Mouse (Mus musculus): ENCODE measurements around the gene a. TPM values are rescaled to one million over a fixed set of nuclear protein-coding genes. Genes with fewer than 3 reads are reported as not detected.

a gene
- polyA plus RNA-seq, 1 experiment = not detected

DNA sequence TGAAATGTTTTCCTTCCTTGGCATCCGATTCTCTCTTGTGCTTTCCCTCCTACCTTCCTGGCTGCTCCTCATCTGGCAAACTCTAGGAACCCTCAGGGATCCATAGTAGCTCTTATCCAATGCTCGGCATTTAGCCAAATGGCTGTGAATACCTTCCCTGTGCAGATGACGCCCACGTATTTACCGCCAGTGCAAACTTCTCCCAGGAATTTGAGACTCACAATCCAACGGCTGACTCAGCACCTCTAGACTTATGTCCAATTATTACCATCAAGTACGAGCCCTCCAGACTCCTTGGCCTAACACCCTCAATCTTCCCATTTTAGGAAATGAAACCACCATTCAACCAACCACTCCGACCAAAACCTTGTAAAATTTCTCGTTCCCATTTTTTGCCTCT is 279.8 kb downstream of the a start:
- H3K4me1 ChIP-seq (ENCODE audit: control insufficient read depth, insufficient read depth, low read length) = peaks cover 10% of the 10 kb centered on the region
- no peak overlapping the region for H3K27ac ChIP-seq (ENCODE audit: insufficient read depth, low read depth, low read length)
- no peak for TF ChIP-seq CTCF (IDR thresholded peaks at IDR 0.05; ENCODE audit: insufficient read depth, low read depth, low read length)
- no peak for TF ChIP-seq POLR2A (IDR thresholded peaks at IDR 0.05; ENCODE audit: insufficient read depth, low read depth, low read length)
- no peak overlapping the region for H3K4me3 ChIP-seq (ENCODE audit: insufficient read depth, low read depth, low read length)
- WGBS = 69% methylated on average over 9 of the region's 9 CpGs

DNA sequence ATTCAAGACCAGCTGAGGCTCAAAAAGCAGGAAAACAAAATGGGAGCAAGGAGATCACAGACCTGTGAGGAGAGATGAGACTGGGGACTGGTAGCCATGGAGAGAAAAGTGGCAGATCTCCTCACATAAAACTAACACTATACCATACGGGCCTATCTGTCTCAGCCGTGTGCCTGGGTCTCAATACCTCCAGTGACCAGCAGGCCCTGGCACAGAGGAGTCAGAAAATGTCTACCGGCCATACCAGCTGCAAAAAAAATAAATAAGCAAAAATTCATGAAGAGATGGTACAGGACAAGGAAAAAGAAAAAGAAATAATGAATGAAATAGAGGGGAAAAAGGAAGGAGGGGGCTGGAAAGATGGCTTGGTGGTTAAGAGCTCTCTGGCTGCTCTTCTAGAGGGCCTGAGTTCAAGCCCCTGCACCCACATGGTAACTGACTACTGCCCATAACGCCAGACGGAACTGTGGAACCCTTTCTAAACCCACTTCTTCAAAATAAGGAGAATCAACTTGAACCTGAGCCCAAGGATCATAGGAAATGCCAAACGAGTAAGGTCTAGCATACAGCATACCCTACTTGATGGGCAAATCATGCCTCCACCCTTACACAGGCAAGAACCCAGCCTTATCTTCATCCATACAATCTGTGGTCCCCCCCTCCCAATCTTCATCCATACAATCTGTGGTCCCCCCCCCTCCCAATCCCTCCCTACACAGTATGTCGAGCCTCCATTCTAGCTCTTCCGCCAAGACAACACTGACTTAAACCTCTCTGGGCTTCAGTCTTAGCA is 281.3 kb downstream of the a start:
- H3K27ac ChIP-seq (ENCODE audit: insufficient read depth, low read depth, low read length) = no peak overlapping the region
- TF ChIP-seq CTCF (IDR thresholded peaks at IDR 0.05; ENCODE audit: insufficient read depth, low read depth, low read length) = no peak
- no peak for TF ChIP-seq POLR2A (IDR thresholded peaks at IDR 0.05; ENCODE audit: insufficient read depth, low read depth, low read length)
- H3K4me3 ChIP-seq (ENCODE audit: insufficient read depth, low read depth, low read length) = no peak overlapping the region
- H3K4me1 ChIP-seq (ENCODE audit: control insufficient read depth, insufficient read depth, low read length) = peaks cover 10% of the 10 kb centered on the region
- 83% methylated on average over 8 of the region's 8 CpGs for WGBS

DNA sequence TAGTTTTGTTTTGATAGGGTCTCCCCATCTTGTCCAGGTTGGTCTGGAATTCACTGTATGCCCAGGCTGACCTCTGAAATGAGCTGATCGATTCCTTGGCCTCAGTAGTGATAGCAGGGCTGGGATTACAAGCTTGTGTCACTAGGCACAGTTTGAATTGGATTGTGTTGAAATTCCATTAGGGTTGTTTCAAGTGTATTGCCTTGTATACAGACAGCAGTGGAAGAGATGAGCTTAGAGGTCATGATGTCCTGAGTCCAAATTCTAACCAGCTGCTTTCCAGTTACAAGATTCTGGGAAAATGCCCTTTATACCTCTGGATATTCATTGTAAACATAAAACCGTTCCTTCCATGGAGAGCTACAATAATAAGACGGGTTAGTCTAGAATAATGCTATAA is 282.1 kb downstream of the a start:
- TF ChIP-seq POLR2A (IDR thresholded peaks at IDR 0.05; ENCODE audit: insufficient read depth, low read depth, low read length) = no peak
- no peak for TF ChIP-seq CTCF (IDR thresholded peaks at IDR 0.05; ENCODE audit: insufficient read depth, low read depth, low read length)
- H3K4me3 ChIP-seq (ENCODE audit: insufficient read depth, low read depth, low read length) = no peak overlapping the region
- whole genome bisulfite sequencing = 14% methylated on average over 3 of the region's 3 CpGs
- no peak overlapping the region for H3K27ac ChIP-seq (ENCODE audit: insufficient read depth, low read depth, low read length)
- peaks cover 10% of the 10 kb centered on the region for H3K4me1 ChIP-seq (ENCODE audit: control insufficient read depth, insufficient read depth, low read length)

DNA sequence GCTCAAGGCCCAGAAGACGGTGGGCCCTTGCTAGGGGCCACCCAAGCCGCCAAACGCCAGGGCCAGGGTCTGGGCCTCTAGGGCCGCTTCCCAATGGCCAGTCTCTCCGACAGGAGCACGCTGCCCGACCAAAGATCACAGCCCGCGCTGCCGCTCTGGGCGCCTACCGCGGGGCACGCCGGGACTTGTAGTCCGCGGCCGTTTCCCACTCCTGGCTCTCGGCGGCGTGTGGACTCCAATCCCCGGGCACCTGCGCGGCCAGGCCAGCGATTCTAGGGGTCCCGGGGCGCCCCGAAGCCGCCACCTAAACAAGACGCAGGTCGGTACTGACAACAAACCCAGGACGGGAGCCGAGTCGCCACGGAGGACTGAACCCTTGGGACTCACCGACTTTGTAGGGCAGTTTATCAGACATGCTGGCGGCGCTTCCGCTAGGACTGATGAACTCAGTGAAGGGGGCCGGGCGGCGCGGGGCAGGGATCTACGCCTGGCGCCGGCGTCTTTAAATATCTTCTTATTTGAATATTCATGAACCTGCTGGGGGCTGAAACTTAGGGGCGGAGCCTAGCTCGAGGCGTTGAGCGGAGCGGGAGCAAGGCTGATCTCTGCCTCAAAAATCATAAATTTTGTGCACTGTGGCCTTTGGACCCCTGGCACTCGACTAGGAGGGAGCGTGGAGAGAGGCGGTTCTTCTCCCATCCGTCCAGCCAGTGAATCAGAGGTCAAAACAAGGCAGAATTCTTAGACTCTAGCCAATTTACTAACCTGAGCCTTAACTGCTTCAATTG is 283.0 kb downstream of the a start, which contains the start of gene Ahcy:
Ahcy (minus strand) TSS at position 520 of the 788 bp plus-strand sequence.
- WGBS = under 1% methylated on average over 56 of the region's 56 CpGs
- Histone ChIP-seq H3K4me3 (ENCODE audit: insufficient read depth, low read depth, low read length) (peak within 1 kb of the TSS; percentile 82), H3K27ac (ENCODE audit: insufficient read depth, low read depth, low read length) (peak within 1 kb of the TSS; percentile 79; the same call in 1 of the 2 replicates), H3K4me1 (ENCODE audit: control insufficient read depth, insufficient read depth, low read length) (peaks cover 10% of the 10 kb centered on the region)
- TF ChIP-seq POLR2A (IDR thresholded peaks at IDR 0.05; ENCODE audit: insufficient read depth, low read depth, low read length) (peak; percentile 48), CTCF (IDR thresholded peaks at IDR 0.05; ENCODE audit: insufficient read depth, low read depth, low read length) (no peak)

DNA sequence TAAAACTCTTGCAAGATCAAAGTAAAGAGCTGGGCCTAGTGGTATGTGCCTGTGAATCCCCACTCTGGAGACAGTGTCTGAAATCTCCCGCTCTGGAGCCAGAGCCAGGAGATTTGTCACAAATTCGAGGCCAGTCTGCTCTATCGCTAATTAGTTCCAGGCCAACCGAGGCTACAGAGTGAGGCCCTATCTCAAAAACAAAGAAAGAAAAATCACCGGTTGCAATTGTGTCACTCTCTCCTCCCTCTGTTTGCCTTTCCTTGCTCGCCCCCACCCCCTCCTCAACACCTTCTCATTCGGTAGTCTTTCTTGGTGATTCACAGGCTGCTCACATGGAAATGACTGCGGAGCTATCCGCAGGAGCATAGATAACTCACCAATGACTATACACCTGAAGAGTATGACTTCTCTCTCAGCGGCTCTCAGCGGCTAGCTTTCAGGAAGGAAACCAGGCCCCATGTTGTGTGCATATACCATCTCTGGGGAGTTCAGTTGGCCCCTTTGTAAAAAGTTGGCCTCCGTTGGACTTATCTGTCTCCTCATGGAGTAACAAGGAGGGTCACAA is 283.6 kb downstream of the a start:
- TF ChIP-seq POLR2A (IDR thresholded peaks at IDR 0.05; ENCODE audit: insufficient read depth, low read depth, low read length) = no peak
- no peak for TF ChIP-seq CTCF (IDR thresholded peaks at IDR 0.05; ENCODE audit: insufficient read depth, low read depth, low read length)
- peak overlapping the region; percentile 79; the same call in 1 of the 2 replicates for H3K27ac ChIP-seq (ENCODE audit: insufficient read depth, low read depth, low read length)
- H3K4me3 ChIP-seq (ENCODE audit: insufficient read depth, low read depth, low read length) = peak overlapping the region; percentile 82
- H3K4me1 ChIP-seq (ENCODE audit: control insufficient read depth, insufficient read depth, low read length) = peaks cover 10% of the 10 kb centered on the region
- 19% methylated on average over 12 of the region's 12 CpGs for WGBS

DNA sequence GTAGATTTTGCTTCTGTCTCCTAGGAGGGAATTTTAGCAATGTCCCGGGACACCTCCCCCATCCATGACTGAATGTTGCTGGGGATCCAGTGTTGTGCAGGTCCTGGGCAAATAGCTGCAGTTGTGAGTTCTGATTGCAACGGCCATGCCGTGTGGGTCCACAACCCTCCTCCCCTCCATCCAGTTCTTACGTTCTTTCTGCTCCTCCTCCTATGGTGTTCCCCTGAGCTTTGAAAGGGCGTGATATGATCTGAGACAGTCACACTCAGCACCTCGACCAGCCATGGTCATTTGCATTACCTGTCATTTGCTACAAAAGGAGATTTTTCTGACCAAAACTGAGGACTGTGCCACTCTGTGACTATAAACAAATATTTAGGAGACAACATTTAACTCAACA is 284.4 kb downstream of the a start:
- Histone ChIP-seq H3K27ac (ENCODE audit: insufficient read depth, low read depth, low read length) (0 out of 2 replicates have a peak overlapping the region, but pooled peaks have one; percentile 79), H3K4me3 (ENCODE audit: insufficient read depth, low read depth, low read length) (no peak overlapping the region)
- no peak for TF ChIP-seq CTCF (IDR thresholded peaks at IDR 0.05; ENCODE audit: insufficient read depth, low read depth, low read length)
- TF ChIP-seq POLR2A (IDR thresholded peaks at IDR 0.05; ENCODE audit: insufficient read depth, low read depth, low read length) = no peak

DNA sequence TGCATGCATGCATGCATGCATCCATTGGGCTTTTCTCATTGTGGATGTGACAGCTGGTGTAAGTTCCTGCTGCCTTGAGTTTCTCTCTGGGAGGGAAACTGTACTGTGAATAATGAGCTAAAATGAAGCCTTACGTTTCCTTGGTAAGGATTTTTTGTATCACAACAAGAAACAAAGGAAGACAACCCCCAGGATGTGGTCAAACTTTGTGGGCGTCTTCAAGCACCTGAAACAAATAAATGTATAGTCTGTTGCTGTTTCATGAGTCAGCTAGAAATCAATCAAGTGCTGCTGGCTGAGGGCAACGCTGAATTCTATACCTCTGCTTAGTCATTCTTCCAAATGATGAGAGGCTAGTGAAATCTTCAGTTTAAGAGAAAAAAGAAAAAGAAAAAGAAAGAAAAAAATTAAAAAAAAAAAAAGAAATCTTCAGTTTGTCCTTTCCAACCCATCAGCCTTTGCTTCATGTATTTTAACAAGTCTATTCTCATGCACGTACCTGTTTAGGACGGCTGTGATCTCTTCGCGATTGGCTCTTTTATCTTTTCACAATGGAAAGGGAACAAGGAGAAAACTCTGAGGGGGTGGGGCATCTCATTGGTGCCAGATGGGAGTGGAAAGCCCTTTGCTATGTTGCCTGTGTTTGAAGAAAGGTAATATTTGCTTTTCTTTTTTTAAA is 288.4 kb downstream of the a start:
- Histone ChIP-seq H3K4me3 (ENCODE audit: insufficient read depth, low read depth, low read length) (no peak overlapping the region), H3K4me1 (ENCODE audit: control insufficient read depth, insufficient read depth, low read length) (peaks cover 10% of the 10 kb centered on the region), H3K27ac (ENCODE audit: insufficient read depth, low read depth, low read length) (no peak overlapping the region)
- no peak for TF ChIP-seq CTCF (IDR thresholded peaks at IDR 0.05; ENCODE audit: insufficient read depth, low read depth, low read length)
- no peak for TF ChIP-seq POLR2A (IDR thresholded peaks at IDR 0.05; ENCODE audit: insufficient read depth, low read depth, low read length)
- 51% methylated on average over 7 of the region's 7 CpGs for WGBS

More for the DNA sequence above, 284.4 kb downstream of the a start:
- H3K4me1 ChIP-seq (ENCODE audit: control insufficient read depth, insufficient read depth, low read length) = peaks cover 10% of the 10 kb centered on the region
- WGBS = 91% methylated on average over 6 of the region's 6 CpGs

- Histone ChIP-seq H3K4me1 (ENCODE audit: control insufficient read depth, insufficient read depth, low read length) (peaks cover 6% of the 10 kb centered on the region), H3K4me3 (ENCODE audit: insufficient read depth, low read depth, low read length) (no peak overlapping the region), H3K27ac (ENCODE audit: insufficient read depth, low read depth, low read length) (no peak overlapping the region)
- TF ChIP-seq POLR2A (IDR thresholded peaks at IDR 0.05; ENCODE audit: insufficient read depth, low read depth, low read length) (no peak), CTCF (IDR thresholded peaks at IDR 0.05; ENCODE audit: insufficient read depth, low read depth, low read length) (no peak)
- WGBS = 78% methylated on average over 4 of the region's 4 CpGs
These were observed 289.0 kb downstream of the a start for GRCm38 (mm10) chr2:155080179-155080530.
